Mouse (Mus musculus) thymus, adult 18-20 months (tissue): ENCODE measurements at regions not wholly inside any gene's neighbourhood (a gene's known extent, or its start where the extent isn't known, plus 50 kb on each side); places are given as distances from the start of the nearest gene placed in this dataset.
A peak's percentile ranks its signal among the peaks of the same experiment; 100 is the strongest.
"Not testable (repeated sequence)": the region's sequence is repeated elsewhere in the genome, so short reads cannot be mapped to it uniquely, and the experiment has no call there.

Experiments used
- DNase-seq, 2 experiments: peaks; one replicate each; pipeline ENCODE4 v3.0.0; 2022; ENCODE audit warnings: mixed read lengths in 2 of 2

GRCm38 (mm10) chr15:41920270-41920669, 1786.1 kb downstream of the 9330182O14Rik start:
- no peak for DNase-seq

DNA sequence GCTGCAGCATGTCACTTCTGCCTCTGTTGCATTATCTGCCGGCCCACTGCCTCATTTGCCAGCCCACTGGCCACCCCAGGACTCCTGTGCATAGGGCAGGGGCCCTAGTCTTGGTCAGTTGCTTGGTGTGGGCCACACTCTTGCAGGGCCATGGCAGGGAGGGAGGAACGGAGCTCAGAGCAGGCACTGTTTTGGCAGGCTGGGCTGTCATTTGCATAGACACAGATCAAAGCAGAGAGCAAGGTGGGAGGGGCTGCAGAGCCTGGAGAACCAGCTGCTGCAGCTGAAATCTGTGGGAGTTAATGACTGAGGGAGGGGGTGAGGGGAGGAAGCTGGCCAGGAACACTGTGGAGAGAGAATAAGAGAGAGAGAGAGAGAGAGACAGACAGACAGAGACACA, 1802.5 kb downstream of the 9330182O14Rik start:
- no peak for DNase-seq

DNA sequence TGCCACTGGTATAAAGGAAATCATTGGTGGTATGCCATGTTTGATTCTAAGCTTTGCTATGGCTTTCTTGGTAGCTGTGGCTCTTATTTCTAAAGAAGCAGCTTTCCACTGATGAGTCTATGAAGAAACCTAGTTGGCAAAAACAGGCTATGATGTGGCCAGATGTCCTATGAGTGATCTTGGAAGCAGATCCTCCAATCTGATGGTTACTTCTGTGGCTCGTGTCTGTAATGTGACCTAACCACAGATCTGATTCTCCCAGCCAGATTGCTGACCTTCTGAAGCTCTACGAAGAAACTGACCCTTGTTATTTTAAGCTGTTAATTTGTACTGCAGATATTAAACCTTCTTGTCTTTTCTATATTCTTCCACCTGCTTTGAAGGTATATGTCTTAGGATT, 1811.1 kb downstream of the 9330182O14Rik start:
- no peak for DNase-seq

GRCm38 (mm10) chr15:41947888-41948287, 1813.7 kb downstream of the 9330182O14Rik start:
- no peak for DNase-seq

GRCm38 (mm10) chr15:41948347-41949093, 1814.4 kb downstream of the 9330182O14Rik start:
- no peak for DNase-seq

DNA sequence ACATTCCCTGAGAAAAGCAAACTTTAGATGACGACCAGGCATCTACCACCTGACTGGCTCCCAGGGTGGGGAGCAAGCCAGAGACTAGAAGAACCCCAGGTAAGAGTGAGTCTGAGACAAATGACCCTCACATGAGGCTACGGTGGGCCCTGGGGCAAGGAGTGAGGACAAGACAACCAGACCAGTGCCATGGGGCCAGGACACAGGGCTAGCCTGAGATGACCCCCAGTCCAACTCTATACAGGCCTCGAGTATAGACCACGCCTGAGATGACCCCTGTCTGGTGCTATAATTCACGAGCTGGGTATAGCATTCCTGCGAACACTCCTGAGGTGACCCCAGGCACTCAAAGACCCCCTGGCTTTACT, 1814.9 kb downstream of the 9330182O14Rik start:
- no peak for DNase-seq

GRCm38 (mm10) chr15:41951276-41951675, 1817.1 kb downstream of the 9330182O14Rik start:
- DNase-seq = no peak

GRCm38 (mm10) chr15:41960597-41960996, 1826.4 kb downstream of the 9330182O14Rik start:
- no peak for DNase-seq

GRCm38 (mm10) chr15:41970877-41971276, 1836.7 kb downstream of the 9330182O14Rik start:
- DNase-seq = no peak

- peak; percentile 56 to 57 for DNase-seq
Measured at GRCm38 (mm10) chr15:41973263-41973662, 1839.1 kb downstream of the 9330182O14Rik start.

DNA sequence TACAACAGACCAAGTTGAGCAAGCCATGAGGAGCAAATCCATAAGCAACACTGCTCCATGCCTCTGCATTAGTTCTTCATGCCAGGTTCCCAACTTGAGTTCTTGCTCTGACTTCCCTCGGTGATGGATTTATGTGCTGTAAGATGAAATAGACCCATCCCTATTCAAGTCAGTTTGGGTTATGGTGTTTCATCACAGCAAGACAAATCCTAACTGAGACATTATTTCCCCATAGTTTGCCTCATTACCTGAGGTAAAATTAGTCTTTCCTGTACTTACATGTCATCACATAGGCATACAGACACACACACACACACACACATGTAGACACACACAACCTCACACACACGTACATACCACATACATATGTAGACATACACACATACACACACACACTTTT, 1843.0 kb downstream of the 9330182O14Rik start:
- no peak for DNase-seq

GRCm38 (mm10) chr15:41977649-41978231, 1843.6 kb downstream of the 9330182O14Rik start:
- no peak for DNase-seq

- DNase-seq = no peak
Measured at GRCm38 (mm10) chr15:41983261-41983660, 1849.1 kb downstream of the 9330182O14Rik start.

- DNase-seq = no peak
Measured at GRCm38 (mm10) chr15:41984267-41984666, 1850.1 kb downstream of the 9330182O14Rik start.

DNA sequence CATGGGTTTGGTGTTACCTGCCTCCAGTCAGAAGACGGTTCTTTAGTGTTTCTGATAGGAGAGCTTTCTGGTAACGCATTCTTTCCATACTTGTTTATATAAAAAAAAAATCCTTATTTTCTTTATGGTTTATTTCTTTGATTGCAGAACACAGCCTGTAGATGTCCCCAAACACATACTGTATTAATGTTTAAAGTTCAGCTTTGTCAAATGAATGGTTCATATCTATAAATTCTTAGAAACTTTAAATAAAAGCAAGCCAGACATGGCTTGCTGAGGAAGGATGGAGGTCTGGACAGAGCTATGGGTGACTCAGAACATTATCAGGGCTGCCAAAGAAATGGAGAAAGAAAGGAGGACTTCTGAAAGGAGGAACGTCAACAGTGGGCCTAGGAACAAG, 1852.1 kb downstream of the 9330182O14Rik start:
- DNase-seq = no peak

- DNase-seq = no peak
Measured at GRCm38 (mm10) chr15:41989065-41989464, 1854.9 kb downstream of the 9330182O14Rik start.

- DNase-seq = no peak
Measured at GRCm38 (mm10) chr15:41991816-41992215, 1857.7 kb downstream of the 9330182O14Rik start.

DNA sequence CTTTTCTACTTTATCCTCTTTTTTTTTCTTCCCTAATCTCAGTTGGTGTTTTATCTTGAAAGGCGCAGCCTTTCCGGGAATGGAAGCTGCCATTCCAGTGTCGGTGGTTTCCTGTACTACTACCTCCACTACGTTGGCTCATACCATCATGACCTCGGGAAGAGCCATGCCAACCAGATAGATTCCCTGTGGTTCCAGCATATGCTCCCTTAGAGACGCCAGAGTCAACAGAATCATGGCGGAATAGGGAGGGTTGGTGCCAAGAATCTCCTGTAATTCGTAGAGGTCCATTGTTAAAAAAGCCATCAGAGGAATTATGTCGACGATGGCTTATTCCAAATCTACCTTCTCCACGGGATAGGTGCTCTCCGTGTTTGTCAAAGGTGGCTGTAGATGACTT, 1898.1 kb downstream of the 9330182O14Rik start:
- DNase-seq = not testable (repeated sequence)

GRCm38 (mm10) chr15:42047088-42047976, 1913.2 kb downstream of the 9330182O14Rik start:
- DNase-seq = no peak

DNA sequence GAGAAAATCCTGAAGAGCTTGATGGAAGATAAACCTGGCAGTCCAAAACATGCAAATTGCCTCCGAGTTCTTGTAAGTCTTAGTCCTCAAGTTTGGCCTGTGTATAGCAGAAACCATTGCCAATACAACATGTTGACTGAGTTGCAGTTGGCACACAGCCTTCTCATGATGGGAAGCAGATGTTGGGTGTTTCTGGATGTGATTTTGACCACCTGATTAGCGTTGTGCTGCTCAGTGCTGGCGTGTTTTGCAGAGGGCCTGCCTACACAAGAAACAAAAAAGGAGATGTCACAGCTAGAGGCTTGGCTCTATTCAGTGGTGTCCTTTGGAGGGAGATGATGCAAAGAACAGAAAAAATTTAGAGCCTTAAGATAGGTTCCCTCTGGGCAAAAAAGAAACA, 1922.6 kb downstream of the 9330182O14Rik start:
- no peak for DNase-seq

- DNase-seq = no peak
Measured at GRCm38 (mm10) chr15:42068207-42068831, 1934.2 kb downstream of the 9330182O14Rik start.

DNA sequence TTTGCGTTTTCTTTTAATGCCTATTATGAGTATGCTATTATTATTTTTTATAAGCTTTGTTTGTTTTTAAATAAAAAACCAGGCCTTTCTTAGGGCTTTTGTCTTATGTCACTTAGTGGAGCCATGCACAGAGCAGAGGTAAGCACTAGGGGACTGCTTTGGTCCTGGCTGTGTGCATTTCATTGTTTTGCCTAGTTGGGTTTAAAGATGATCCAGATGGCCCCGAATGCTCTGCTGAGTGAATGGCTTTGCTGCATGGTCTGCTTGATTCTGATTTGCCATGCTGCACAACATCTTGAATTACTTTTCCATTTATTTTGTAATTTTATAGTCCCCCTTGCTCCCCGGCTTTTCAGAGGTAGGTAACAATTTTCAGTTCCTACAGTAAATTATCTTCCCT, 1934.9 kb downstream of the 9330182O14Rik start:
- DNase-seq = no peak

- DNase-seq = no peak
Measured at GRCm38 (mm10) chr15:42073486-42073885, 1939.3 kb downstream of the 9330182O14Rik start.
